Mouse (Mus musculus) hindbrain, embryonic 15.5 days (tissue): ENCODE results near the gene Gm5460. TPM values are rescaled to one million over a fixed set of nuclear protein-coding genes. Genes with fewer than 3 reads are reported as not detected.

Source experiments
- ATAC-seq: fragments of 200-750 bp; cut with Nextera tagmentation; 2 replicates; pipeline ENCODE4 v1.8.0; 2017; ENCODE audit warnings: low read depth, moderate number of reproducible peaks, moderate TSS enrichment; ENCODE audit not compliant: low FRiP score
- H3K27ac ChIP-seq: fragments of 300-500 bp; sonication (generic); replicated peaks from 2 replicates; pipeline ENCODE4 v1.5.1; 2015; ENCODE audit warnings: mild to moderate bottlenecking, inconsistent platforms
- H3K27me3 ChIP-seq: fragments of 300-500 bp; sonication (generic); 2 replicates; pipeline ENCODE4 v1.6.1; 2015; ENCODE audit warnings: control low read depth, inconsistent platforms
- H3K36me3 ChIP-seq: fragments of 300-500 bp; sonication (generic); 2 replicates; pipeline ENCODE4 v1.6.1; 2015; ENCODE audit warnings: control low read depth, inconsistent platforms
- H3K4me1 ChIP-seq: fragments of 300-500 bp; sonication (generic); replicated peaks from 2 replicates; pipeline ENCODE4 v1.6.1; 2015; ENCODE audit warnings: control low read depth, inconsistent platforms
- H3K4me2 ChIP-seq: fragments of 300-500 bp; sonication (generic); 2 replicates; pipeline ENCODE4 v1.6.1; 2015; ENCODE audit warnings: moderate library complexity, mild to moderate bottlenecking, inconsistent platforms
- H3K4me3 ChIP-seq: fragments of 300-500 bp; sonication (generic); 2 replicates; pipeline ENCODE4 v1.5.1; 2015; ENCODE audit warnings: mild to moderate bottlenecking, inconsistent platforms
- H3K9ac ChIP-seq: fragments of 300-500 bp; sonication (generic); 2 replicates; pipeline ENCODE4 v1.6.1; 2015; ENCODE audit warnings: inconsistent platforms
- H3K9me3 ChIP-seq: fragments of 300-500 bp; sonication (generic); 2 replicates; pipeline ENCODE4 v1.6.1; 2016; ENCODE audit warnings: control low read depth, inconsistent platforms
- WGBS: fragments of 180-500 bp; shearing (Covaris S2); methylation state at CpG from one replicate; pipeline ENCODE4 v1.1.7; 2015; 5-methylcytosine and 5-hydroxymethylcytosine counted together
- polyA plus RNA-seq: library from polyadenylated mRNA; unstranded; fragments of >200 nt; fragmentation: Nextera tagmentation; extraction: Ambion mirVana; gene quantifications from 2 replicates; pipeline ENCODE4 v1.2.1, GENCODE M21; 2015

Gm5460 gene
- polyA plus RNA-seq, result not detected in 2 replicates

DNA sequence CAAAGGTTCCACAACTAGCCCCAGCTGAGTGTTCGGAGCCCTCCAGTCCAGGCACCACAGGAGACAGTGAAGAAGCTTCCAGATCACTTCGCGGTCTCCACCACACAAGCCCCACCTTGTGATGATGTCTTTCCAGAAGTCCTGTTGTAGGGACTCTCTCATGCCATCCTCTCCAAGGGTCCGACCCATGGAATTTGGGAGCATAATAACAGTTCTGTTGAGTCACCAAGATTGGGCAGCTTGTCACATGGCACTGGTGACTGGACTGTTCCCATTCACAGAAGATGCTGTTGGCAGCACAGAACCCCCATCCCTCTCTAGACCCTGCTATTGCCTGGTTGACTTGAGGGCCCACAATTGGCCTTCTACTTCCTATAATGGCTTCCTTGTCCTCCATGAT, at the start of gene Gm5460:
Gm5460 (plus strand) TSS at position 378 of the 400 bp plus-strand sequence.
- 99% methylated on average over 4 of the region's 4 CpGs for WGBS
- no peak within 1 kb of the TSS for H3K4me3 ChIP-seq
- H3K9me3 ChIP-seq, result no peaks in the 10 kb centered on the region
- no peak within 1 kb of the TSS for H3K9ac ChIP-seq
- H3K27me3 ChIP-seq, result no peaks in the 10 kb centered on the region
- H3K36me3 ChIP-seq, result no peaks in the 10 kb centered on the region
- no peak for ATAC-seq
- no peaks in the 10 kb centered on the region for H3K4me1 ChIP-seq
- no peak within 1 kb of the TSS for H3K4me2 ChIP-seq
- H3K27ac ChIP-seq, result no peak within 1 kb of the TSS

DNA sequence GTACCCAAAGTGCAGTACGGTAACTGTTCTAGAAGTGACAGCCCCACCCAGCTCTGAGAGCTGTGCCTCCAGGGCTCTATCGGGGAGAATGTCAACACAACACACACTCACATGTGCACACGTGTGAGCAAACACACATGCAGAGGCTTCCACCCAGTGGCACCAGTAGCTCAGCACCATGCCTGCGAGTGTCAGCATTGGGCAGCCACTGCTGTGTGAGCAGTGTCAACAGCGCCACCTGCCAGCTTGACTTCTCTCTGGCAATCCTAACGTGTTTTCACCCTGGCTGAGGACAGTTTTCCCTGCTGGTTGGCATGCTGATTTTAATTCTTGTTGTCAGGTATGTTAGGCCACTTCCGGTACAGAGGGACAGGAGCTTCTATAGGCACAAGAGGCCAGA, 43.9 kb upstream of the Gm5460 start:
- Histone ChIP-seq H3K9ac (no peak overlapping the region), H3K4me1 (no peaks in the 10 kb centered on the region), H3K36me3 (no peaks in the 10 kb centered on the region), H3K27ac (no peak overlapping the region), H3K27me3 (no peaks in the 10 kb centered on the region), H3K4me2 (no peak overlapping the region), H3K9me3 (no peaks in the 10 kb centered on the region), H3K4me3 (no peak overlapping the region)
- no peak for ATAC-seq
- 48% methylated on average over 7 of the region's 7 CpGs for WGBS

DNA sequence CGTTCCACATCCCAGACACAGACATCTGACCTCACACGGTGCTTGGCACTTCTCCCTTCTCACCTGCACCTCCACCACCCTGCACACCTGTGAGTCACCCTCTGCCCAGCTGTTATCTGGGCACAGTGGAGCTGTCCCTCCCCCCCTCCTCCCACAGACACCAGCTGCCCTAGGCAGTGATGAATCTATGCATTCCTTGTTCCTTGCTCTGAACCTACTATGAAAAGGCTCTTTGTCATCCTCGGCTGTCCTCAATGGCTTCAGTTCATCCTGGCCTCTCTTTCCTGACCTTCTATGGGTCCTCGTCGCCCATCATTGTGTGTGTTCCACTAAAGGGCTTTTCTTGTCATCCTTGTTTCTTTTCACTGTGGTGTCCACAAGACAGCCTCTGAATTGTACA, 41.8 kb upstream of the Gm5460 start:
- peaks cover 8% of the 10 kb centered on the region for H3K4me1 ChIP-seq

DNA sequence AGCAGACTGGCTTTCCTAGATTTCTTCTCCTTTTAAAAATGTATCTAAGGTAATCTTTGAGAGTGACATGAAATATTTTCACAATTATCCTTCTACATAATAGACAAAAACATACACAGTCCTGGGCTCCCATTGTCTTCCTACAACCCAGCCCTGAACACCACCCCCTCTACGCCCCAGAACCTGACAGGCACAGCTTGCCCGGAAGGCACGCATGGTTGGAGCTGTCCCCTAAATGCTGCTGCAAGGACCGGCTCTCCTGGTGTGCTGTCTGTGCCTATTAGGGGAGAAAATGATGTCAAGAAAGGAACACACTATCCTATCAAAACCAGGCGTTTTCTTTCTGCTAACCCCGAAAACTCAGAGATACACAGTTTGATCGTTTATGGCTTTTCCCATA, 38.8 kb upstream of the Gm5460 start:
- Histone ChIP-seq H3K27me3 (0 out of 2 replicates have a peak, but pooled peaks cover 7% of the 10 kb centered on the region), H3K9ac (no peak overlapping the region), H3K36me3 (no peaks in the 10 kb centered on the region), H3K4me3 (peak overlapping the region; percentile 45; the same call in 1 of the 2 replicates), H3K27ac (no peak overlapping the region), H3K9me3 (no peaks in the 10 kb centered on the region), H3K4me1 (peaks cover 8% of the 10 kb centered on the region), H3K4me2 (peak overlapping the region; percentile 82)
- WGBS, result 27% methylated on average over 7 of the region's 7 CpGs
- 0 out of 2 replicates have a peak, but pooled peaks have one; percentile 61 for ATAC-seq

More for the DNA sequence above, 41.8 kb upstream of the Gm5460 start:
- no peaks in the 10 kb centered on the region for H3K9me3 ChIP-seq
- H3K27ac ChIP-seq, result no peak overlapping the region
- no peak overlapping the region for H3K9ac ChIP-seq
- H3K36me3 ChIP-seq, result no peaks in the 10 kb centered on the region
- H3K4me2 ChIP-seq, result no peak overlapping the region
- H3K27me3 ChIP-seq, result 0 out of 2 replicates have a peak, but pooled peaks cover 7% of the 10 kb centered on the region
- WGBS, result 43% methylated on average over 5 of the region's 5 CpGs
- no peak for ATAC-seq
- no peak overlapping the region for H3K4me3 ChIP-seq

DNA sequence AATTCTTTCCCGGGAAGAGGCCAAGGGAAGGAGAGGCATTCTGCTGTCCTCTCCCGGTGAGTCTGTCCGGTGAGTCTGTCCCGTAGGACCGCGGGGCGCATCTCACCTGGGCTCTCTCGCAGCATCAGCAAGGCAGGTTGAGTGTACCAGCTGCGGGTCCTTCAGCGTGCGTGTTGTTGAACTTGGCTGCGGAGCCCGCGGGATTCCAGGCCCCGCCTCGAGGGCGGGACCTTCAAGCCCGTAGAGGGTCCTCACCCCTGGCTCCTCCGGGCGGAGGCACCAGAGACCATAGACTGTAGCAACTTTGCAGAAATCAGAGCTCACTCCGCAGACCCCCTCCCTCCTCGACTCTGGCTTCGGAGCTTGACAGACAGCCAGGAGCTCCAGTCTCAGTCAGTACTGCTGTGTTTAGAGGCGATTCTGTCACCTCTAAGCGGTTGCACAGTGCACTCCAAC, 37.9 kb upstream of the Gm5460 start, which contains the start of gene Zfp488:
Zfp488 (minus strand) TSS at position 161 of the 456 bp plus-strand sequence.
- Histone ChIP-seq H3K9ac (peak within 1 kb of the TSS; percentile 40), H3K27ac (no peak within 1 kb of the TSS), H3K4me3 (peak within 1 kb of the TSS; percentile 45), H3K27me3 (0 out of 2 replicates have a peak, but pooled peaks cover 7% of the 10 kb centered on the region), H3K36me3 (no peaks in the 10 kb centered on the region), H3K9me3 (no peaks in the 10 kb centered on the region), H3K4me2 (peak within 1 kb of the TSS; percentile 82), H3K4me1 (peaks cover 8% of the 10 kb centered on the region)
- WGBS, result 3% methylated on average over 21 of the region's 25 CpGs
- peak; percentile 77 for ATAC-seq

DNA sequence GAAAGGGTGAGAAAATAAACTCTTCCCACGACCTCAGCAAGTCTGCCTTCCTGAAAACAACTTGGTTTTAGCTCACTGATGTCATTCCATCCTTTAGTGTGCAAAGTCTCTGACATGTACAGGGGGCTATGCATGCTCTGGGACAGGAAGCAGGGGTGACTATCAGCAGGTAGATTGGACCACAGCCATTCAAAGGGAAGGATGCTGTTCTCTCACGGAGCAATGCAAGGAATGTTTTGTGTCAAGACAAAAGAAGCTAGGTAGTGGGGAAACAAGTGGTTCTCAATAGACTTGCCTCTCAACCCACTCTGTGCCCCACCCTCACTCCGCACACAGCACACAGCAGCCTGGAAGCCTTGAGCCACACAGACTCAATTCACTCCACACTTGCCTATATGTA, 27.4 kb upstream of the Gm5460 start:
- Histone ChIP-seq H3K4me3 (no peak overlapping the region), H3K36me3 (no peaks in the 10 kb centered on the region), H3K4me1 (no peaks in the 10 kb centered on the region), H3K9me3 (no peaks in the 10 kb centered on the region), H3K9ac (no peak overlapping the region), H3K27ac (no peak overlapping the region), H3K4me2 (no peak overlapping the region), H3K27me3 (no peaks in the 10 kb centered on the region)
- ATAC-seq, result no peak
- WGBS, result 51% methylated on average over 3 of the region's 3 CpGs

DNA sequence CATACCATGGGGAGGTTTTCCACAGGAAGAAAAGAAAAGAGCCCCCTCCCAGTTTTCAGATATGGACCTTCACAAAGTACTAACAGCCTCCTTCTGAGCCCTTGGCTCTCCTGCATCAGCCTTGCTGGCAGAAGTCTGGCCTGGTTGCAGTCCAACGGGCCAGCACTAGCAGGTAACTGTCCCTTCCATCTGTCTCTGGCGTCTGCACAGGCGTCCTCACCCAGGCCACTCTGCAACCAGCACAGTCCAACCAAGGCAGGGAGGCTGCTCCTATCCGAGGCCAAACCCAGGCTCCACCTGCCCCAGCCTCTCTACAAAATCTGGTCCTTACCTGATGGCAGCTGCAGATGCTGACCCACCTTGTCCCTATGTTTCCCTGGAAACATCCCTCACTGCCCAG, 24.6 kb upstream of the Gm5460 start:
- WGBS, result 81% methylated on average over 4 of the region's 4 CpGs
- Histone ChIP-seq H3K4me3 (no peak overlapping the region), H3K36me3 (no peaks in the 10 kb centered on the region), H3K27ac (no peak overlapping the region), H3K27me3 (no peaks in the 10 kb centered on the region), H3K9ac (no peak overlapping the region), H3K4me1 (no peaks in the 10 kb centered on the region), H3K4me2 (no peak overlapping the region), H3K9me3 (no peaks in the 10 kb centered on the region)
- ATAC-seq, result no peak

DNA sequence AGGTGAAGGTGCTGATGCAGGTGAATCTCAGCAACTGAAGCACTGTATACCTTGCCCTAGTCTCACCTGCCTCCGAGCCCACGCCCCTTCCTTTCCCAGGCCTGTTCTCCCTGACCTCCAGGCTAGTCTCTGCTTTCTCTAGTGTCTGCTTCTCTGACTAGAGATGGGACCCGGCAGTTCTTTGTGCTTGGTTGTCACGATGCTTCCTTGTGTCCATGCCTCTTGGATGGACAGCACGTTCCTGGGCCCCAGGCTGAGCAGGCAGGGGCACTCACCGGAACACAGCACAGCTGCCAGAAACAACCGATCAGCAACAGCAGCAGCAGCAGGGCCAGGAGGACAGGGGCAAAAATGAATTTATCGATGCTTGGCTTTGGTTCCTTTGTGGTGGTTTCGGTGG, 23.5 kb upstream of the Gm5460 start:
- Histone ChIP-seq H3K9ac (no peak overlapping the region), H3K27ac (no peak overlapping the region), H3K36me3 (no peaks in the 10 kb centered on the region), H3K4me2 (no peak overlapping the region), H3K9me3 (no peaks in the 10 kb centered on the region), H3K27me3 (no peaks in the 10 kb centered on the region), H3K4me3 (no peak overlapping the region), H3K4me1 (no peaks in the 10 kb centered on the region)
- WGBS, result 93% methylated on average over 9 of the region's 9 CpGs
- ATAC-seq, result no peak

DNA sequence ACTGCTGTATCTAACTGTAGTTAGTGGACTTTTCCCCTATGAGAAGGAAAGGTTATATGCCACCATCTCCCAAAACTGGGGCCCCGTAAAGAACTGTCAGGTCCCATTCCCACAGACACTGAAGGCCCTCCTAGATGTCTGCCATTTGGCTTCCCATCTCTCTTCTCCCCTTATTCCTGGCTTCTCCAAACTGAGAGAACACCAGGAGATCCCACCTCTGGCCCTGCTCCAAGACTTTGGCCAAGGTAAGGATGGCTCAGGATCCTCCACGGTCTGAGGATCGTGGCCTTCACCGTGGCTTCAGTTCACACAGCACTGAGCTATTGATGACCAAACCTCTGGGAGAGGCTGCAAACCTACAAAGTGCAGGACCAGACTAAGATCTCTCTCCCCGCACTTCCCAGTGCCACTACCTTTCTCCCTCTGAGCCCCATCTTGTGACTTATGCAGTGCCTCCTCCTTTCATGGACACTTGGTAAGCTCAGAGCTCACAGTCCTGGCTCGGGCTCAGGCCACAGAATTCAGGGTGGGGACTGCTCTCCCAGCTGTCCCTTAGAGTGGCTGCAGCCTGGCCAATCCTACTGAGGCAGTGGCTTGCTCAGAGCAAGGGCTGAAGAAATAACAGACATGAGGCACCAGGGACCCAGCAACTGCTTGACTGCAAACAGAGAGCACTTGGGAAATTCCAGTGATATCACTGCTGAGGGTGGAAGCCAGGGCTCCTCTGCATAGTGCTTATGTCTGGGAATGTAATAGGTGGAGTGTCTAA, 22.9 kb upstream of the Gm5460 start:
- no peaks in the 10 kb centered on the region for H3K4me1 ChIP-seq
- 92% methylated on average over 6 of the region's 6 CpGs for WGBS
- H3K4me2 ChIP-seq, result no peak overlapping the region
- no peaks in the 10 kb centered on the region for H3K36me3 ChIP-seq
- H3K4me3 ChIP-seq, result no peak overlapping the region
- no peak overlapping the region for H3K27ac ChIP-seq
- H3K27me3 ChIP-seq, result no peaks in the 10 kb centered on the region
- H3K9me3 ChIP-seq, result no peaks in the 10 kb centered on the region
- no peak overlapping the region for H3K9ac ChIP-seq
- ATAC-seq, result no peak

DNA sequence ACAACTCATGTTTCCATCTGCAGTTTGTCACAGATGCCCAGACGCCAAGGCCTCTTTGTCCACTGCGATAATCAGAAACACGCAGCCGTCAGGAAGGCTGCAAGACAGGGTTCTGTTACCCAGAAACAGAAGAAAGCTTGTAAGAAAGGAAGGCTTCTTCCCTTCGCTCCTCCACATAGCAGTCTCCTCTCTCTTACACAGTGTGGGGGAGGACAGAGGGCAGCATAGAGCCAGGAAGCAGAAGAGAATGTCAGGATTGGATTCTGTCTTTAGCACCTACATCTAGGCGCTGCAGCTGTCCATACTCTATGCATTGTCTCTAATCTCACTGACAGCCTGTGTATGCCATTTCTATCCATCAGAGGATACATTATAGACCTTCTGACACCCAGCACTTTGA, 19.1 kb upstream of the Gm5460 start:
- no peak overlapping the region for H3K4me3 ChIP-seq
- H3K4me2 ChIP-seq, result no peak overlapping the region
- H3K27ac ChIP-seq, result no peak overlapping the region
- 74% methylated on average over 6 of the region's 6 CpGs for WGBS
- H3K36me3 ChIP-seq, result no peaks in the 10 kb centered on the region
- no peak for ATAC-seq
- no peaks in the 10 kb centered on the region for H3K9me3 ChIP-seq
- no peak overlapping the region for H3K9ac ChIP-seq
- H3K4me1 ChIP-seq, result no peaks in the 10 kb centered on the region
- no peaks in the 10 kb centered on the region for H3K27me3 ChIP-seq

DNA sequence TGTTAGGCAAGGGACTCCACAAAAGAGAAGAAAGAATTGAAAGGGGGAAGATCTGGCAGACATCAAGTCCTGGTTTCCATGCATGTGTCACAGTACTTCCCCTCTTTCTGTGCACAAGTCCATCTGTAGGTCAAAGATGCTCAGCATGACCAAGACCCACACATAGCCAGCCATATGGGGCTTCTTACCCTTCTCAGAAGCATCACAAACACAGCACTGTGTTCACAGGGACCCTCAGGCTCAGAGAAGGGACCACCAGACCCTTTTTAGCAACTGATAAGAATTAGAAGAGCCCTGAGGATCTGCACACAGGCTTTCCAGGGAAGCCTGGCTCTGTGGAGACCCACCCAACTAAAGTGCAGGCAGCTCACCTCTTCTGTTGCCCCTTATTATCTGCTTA, 16.5 kb upstream of the Gm5460 start:
- Histone ChIP-seq H3K4me2 (no peak overlapping the region), H3K9ac (no peak overlapping the region), H3K4me3 (no peak overlapping the region), H3K27me3 (no peaks in the 10 kb centered on the region), H3K9me3 (no peaks in the 10 kb centered on the region), H3K4me1 (no peaks in the 10 kb centered on the region), H3K36me3 (no peaks in the 10 kb centered on the region), H3K27ac (no peak overlapping the region)
- ATAC-seq, result no peak

DNA sequence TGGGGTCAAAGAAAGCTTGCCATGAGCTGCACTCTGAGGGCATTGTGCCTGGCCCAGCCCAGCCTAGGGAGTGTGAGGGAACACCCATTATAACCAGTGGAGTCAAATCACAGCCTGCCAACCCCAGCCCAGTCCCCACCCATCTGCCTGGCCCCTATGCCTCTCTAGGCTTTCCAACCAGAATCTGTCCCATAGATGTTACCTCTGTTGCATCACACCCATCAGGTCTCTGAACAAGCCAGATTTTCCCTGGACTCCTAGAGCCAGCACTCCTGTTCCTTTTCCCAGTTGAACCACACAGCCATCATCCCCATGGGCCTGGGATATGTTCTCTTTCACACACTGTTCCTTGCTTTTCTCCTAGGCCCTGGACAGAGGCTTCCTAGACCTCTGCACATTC, 15.1 kb upstream of the Gm5460 start:
- Histone ChIP-seq H3K9me3 (no peaks in the 10 kb centered on the region), H3K36me3 (no peaks in the 10 kb centered on the region), H3K9ac (no peak overlapping the region), H3K4me1 (no peaks in the 10 kb centered on the region), H3K27me3 (no peaks in the 10 kb centered on the region), H3K4me3 (no peak overlapping the region), H3K4me2 (no peak overlapping the region), H3K27ac (no peak overlapping the region)
- no peak for ATAC-seq

DNA sequence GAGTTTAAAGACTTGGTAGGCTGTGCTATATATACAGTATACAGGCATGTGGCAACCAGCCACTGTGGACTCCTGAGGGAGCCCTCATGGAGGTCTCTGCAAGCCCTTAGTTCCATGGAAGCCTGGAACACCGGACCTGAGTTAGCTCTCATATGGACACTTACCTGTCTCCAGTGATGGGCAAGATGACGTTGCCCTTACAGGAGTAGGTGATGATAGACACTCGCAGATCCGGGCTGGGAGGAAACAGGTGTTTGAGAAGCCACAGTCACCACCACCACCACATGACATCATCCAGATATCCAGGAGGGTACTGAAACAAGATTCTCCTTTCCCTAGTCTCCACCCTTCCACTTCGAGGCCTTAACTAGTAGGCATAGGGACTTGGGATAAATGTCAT, 14.2 kb upstream of the Gm5460 start:
- Histone ChIP-seq H3K9ac (no peak overlapping the region), H3K4me3 (no peak overlapping the region), H3K27ac (no peak overlapping the region), H3K4me2 (no peak overlapping the region), H3K27me3 (no peaks in the 10 kb centered on the region), H3K36me3 (no peaks in the 10 kb centered on the region), H3K4me1 (no peaks in the 10 kb centered on the region), H3K9me3 (no peaks in the 10 kb centered on the region)
- 97% methylated on average over 5 of the region's 5 CpGs for WGBS
- ATAC-seq, result no peak
